Mouse (Mus musculus) neutrophil, adult 83 days (primary cell): Measurements from ENCODE around the gene Itga1. TPM values are rescaled to one million over a fixed set of nuclear protein-coding genes. Genes with fewer than 3 reads are reported as not detected.

Experiments used
- total RNA-seq, 2 experiments: library from RNA; stranded (reverse); gene quantifications; one replicate each; pipeline ENCODE4 v1.2.4; 2023

Itga1 gene
- total RNA-seq, result 10 to 100 TPM; 17.2 to 20.7 TPM

DNA sequence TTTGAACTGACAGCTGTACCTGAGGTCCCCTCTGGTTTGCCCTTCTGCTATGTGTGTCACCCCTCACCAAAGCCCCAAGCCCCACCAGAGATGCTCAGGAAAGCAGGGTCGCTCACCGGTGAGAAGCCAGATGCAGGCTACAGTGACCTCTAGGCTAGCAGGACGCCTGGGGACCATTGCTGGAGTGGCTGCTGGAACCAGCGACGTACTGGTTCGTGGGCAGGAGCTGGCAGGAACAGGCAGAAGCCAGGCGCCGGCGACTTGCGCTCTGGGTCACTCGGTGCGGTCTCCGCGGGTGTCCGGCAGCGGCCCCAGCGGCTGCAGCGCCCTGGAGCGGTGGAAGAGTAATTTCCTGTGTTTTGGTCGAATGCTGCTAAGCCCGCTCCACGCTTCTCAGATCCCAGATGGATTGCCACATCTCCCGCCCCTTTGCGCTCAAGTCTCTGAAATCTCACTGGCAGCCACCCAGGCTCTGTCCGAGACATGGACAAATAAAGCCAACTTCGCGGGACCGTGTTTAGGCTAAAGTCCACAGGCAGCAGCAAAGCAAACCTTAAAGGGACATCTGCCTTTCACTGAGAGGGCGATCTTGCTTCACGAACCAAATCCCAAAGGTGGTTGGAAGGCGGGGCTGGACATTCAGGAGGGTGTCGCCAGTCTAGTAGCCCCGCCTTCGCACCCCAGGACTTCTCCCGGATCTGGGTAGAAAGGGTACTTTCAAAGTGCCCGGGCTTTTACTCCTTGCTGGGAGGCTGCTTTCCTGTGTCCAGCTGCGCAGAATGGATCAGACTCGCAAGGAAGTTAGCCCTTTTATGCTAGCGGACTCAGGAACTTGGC lies at the start of gene Itga1, which contains the start of gene Gm49395:
Gene Itga1 (minus strand): TSS at position 610 of the 837 bp plus-strand sequence.
Gene Gm49395 (minus strand): TSS at position 567 of the 837 bp plus-strand sequence.

GRCm38 (mm10) chr13:115090069-115090976 lies 11.4 kb downstream of the Itga1 start, which contains the start of gene Pelo:
Gene Pelo (minus strand): TSS chr13:115090186.

GRCm38 (mm10) chr13:114931775-114932294 lies 169.9 kb downstream of the Itga1 start, which contains the start of gene Itga2:
Gene Itga2 (minus strand): TSS chr13:114932100.

Other genes starting within 250 kb of the Itga1 start
- 1 to 10 TPM in 1 of 2 experiments, under 1 TPM in 1; 0.31 to 1.0 TPM for gene Itga2, start 169.9 kb downstream of the Itga1 start, total RNA-seq
- gene Pelo, start 11.8 kb downstream of the Itga1 start, total RNA-seq, result 10 to 100 TPM; 10.4 to 10.8 TPM
- gene Gm49395, start within 50 bp of the Itga1 start, total RNA-seq, result 10 to 100 TPM; 10.5 to 11.3 TPM